Mouse (Mus musculus): ENCODE results near the gene Pepd. TPM values are rescaled to one million over a fixed set of nuclear protein-coding genes. Genes with fewer than 3 reads are reported as not detected.
"Not testable (repeated sequence)": the region's sequence is repeated elsewhere in the genome, so short reads cannot be mapped to it uniquely, and the experiment has no call there.

Pepd gene
- polyA plus RNA-seq, 1 experiment from 2014 or later = 76.1 TPM

DNA sequence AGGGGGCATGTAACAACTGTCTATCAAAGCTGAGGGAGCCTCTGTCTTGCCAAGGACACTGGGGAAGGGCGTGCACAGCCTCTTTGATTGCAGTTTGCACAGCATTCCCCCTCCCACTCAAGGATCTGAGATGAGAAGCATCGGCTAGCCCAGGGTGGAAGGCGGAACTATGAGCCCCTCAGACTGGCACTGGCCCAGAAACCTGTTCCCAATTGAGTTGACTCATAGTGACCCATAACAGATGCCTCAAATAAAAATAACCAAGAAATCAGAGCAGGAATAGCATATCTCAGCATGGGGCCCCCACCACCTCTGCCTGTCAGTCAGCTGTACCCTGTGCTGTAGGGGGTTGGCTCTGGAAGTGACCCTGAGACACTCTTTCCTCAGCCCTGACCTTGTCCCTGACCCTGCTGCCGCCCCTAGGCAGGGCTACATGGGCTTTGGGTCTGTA lies 60.8 kb downstream of the Pepd start:
- WGBS = 63% methylated on average over 4 of the region's 4 CpGs
- Histone ChIP-seq H3K36me3 (peaks cover 18% of the 10 kb centered on the region), H3K9me3 (peaks cover 2% of the 10 kb centered on the region; the same call in 1 of the 2 replicates), H3K27ac (peak overlapping the region; percentile 1; the same call in 1 of the 2 replicates), H3K4me3 (no peak overlapping the region), H3K4me1 (replicated peaks) (peaks cover 18% of the 10 kb centered on the region), H3K27me3 (ENCODE audit: insufficient read depth, poor library complexity, severe bottlenecking) (no peaks in the 10 kb centered on the region)
- peak; percentile 42 for DNase-seq (ENCODE audit: low spot score)

DNA sequence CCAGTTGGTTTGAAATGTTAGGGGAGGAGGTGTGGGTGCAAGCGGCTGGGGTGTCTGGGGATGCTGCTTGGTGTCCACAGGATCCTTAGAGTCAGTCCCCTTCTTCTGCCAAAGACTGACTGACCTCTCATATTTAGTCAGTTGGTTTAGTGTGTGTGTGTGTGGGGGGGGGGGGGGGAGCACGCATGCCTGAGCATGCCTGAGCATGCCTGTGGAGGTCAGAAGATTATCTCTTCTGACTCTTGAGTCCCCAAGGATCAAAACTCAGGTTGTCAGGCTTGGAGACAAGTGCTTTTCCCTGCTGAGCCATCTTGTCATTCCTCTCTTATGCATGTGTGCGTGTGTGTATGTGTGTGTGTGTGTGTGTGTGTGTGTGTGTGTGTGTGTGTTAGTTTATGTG lies 61.7 kb downstream of the Pepd start:
- DNase-seq (ENCODE audit: low spot score) = no peak
- Histone ChIP-seq H3K27me3 (ENCODE audit: insufficient read depth, poor library complexity, severe bottlenecking) (no peaks in the 10 kb centered on the region), H3K36me3 (peaks cover 18% of the 10 kb centered on the region), H3K4me1 (replicated peaks) (peaks cover 14% of the 10 kb centered on the region), H3K4me3 (no peak overlapping the region), H3K9me3 (peaks cover 2% of the 10 kb centered on the region; the same call in 1 of the 2 replicates), H3K27ac (no peak overlapping the region)
- 81% methylated on average over 3 of the region's 3 CpGs for WGBS

DNA sequence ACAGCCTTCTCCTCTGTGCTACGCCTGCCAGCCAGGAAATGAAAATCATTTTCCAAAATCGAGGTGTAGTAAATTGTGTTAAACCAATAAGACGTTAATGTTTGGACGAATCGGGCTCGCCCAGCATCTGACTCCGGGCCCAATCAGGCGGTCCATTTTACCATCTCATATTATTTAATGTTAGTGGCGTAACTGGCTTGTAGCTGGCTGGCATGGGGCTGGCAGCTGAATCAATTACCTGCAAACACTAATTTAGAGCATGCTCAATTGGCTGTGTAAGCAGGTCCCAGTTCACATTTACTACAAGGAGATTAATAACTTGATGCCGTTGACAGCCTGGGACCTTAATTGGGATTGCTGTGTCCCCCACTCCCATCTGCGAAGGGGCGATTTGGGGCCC lies 63.7 kb downstream of the Pepd start:
- no peak overlapping the region for H3K27ac ChIP-seq
- no peak for DNase-seq (ENCODE audit: low spot score)
- H3K4me1 ChIP-seq (replicated peaks) = peaks cover 14% of the 10 kb centered on the region
- peaks cover 2% of the 10 kb centered on the region for H3K36me3 ChIP-seq
- H3K27me3 ChIP-seq (ENCODE audit: insufficient read depth, poor library complexity, severe bottlenecking) = no peaks in the 10 kb centered on the region
- WGBS = 92% methylated on average over 12 of the region's 12 CpGs
- no peaks in the 10 kb centered on the region for H3K9me3 ChIP-seq
- H3K4me3 ChIP-seq = no peak overlapping the region

DNA sequence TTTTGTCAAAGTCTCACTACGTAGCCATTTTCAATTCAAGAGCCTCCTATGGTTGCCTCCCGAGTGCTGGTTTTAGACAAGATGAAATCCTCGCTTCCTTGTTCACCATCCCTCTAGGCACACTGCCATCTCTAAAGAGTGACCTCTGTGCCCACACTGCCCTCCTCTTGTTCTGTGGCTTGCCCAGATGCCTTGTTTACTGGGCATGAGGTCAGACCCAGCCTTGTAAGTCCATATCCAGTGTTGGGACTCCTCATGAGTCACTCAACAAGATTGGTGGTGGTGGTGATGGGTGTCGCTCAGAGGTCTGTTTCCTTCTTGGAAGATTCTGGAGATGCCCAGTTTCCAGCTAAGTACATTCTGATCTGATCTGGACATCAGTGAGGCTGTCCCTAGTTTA lies 65.2 kb downstream of the Pepd start:
- Histone ChIP-seq H3K27me3 (ENCODE audit: insufficient read depth, poor library complexity, severe bottlenecking) (no peaks in the 10 kb centered on the region), H3K27ac (no peak overlapping the region), H3K4me1 (replicated peaks) (peaks cover 9% of the 10 kb centered on the region), H3K36me3 (peaks cover 7% of the 10 kb centered on the region; the same call in 1 of the 2 replicates), H3K4me3 (no peak overlapping the region), H3K9me3 (no peaks in the 10 kb centered on the region)
- DNase-seq (ENCODE audit: low spot score) = no peak
- WGBS = 87% methylated on average over 4 of the region's 4 CpGs

DNA sequence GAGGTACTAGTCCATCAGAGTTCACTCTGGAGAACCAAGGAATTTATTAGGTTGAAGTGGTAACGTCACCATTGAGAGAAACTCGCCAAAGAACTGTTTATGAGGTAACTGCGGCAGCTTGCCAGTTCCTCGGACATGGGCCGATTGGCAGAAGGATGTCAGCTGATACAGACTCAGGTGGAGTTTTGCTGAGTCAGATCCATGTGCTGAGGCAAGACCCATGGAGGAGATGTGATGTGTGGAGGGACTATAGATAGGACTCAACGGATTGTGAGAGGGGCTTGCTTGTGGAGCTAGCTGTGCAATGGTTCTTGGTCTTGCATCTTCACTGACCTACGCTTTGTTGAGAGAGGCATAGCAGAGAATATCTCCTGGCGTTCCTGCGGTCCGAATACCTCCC lies 69.6 kb downstream of the Pepd start:
- peaks cover 9% of the 10 kb centered on the region; the same call in 1 of the 2 replicates for H3K36me3 ChIP-seq
- no peak overlapping the region for H3K27ac ChIP-seq
- H3K27me3 ChIP-seq (ENCODE audit: insufficient read depth, poor library complexity, severe bottlenecking) = no peaks in the 10 kb centered on the region
- no peaks in the 10 kb centered on the region for H3K9me3 ChIP-seq
- peaks cover 26% of the 10 kb centered on the region for H3K4me1 ChIP-seq (replicated peaks)
- 94% methylated on average over 10 of the region's 10 CpGs for WGBS
- DNase-seq (ENCODE audit: low spot score) = no peak
- no peak overlapping the region for H3K4me3 ChIP-seq

DNA sequence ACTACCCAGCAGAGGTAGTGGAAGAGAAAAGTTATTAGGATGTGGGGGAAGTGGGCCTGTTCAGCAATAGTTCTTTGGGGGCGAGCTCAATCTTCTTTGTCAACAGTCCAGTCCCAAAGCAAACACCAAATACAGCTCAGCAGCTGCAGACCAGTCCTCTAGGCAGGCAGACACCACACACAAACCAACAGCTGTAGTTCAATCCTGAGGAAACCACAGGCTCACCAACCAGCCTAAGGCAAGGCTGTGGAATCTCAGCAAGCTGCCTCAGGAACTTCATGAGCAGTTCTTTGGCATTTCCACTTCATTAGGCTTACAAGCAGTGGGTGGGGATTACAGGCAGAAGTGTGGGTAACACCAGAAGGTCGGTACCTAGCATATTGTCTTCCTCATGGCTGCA lies 70.2 kb downstream of the Pepd start:
- DNase-seq (ENCODE audit: low spot score); H3K27ac ChIP-seq; H3K36me3 ChIP-seq; H3K27me3 ChIP-seq (ENCODE audit: insufficient read depth, poor library complexity, severe bottlenecking); H3K4me3 ChIP-seq; H3K9me3 ChIP-seq: not testable (repeated sequence)
- peaks cover 32% of the 10 kb centered on the region for H3K4me1 ChIP-seq (replicated peaks)
- 74% methylated on average over 2 of the region's 2 CpGs for WGBS

DNA sequence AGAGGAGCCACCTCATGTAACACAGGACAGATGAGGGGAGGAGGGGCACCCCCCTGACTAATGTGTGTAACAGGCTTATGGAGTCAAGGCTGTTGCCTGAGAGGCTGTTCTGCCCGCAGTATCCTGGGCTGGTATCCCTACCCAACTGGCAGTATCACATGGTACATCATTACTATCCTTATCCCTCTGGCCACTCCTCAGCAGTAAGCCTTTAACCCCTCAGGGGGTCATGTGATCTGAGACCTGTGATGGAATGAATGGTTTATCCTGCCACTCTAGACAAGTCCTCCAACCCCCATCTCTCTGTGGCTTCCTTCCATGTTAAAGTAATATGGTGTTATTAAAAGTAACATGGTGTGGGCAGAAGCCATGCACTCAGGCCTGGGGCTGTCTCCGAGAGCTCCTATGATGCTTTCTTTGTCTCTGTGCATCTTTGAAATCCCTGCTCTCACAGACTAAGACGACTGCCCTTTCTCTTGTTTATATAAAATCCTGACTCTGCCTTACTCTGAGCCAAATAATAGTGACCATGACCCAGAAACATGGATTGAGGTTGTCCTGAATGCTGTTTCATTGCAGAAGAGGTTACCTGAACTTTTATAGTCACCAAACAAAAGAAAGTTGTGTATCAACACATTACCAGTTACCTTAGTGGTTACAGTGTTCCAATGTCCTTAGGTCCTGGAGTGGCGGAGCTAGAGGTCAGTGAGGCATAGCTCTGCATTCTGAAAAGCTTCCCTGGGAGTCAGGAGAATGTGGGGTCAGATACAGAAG lies 71.7 kb downstream of the Pepd start:
- WGBS = 75% methylated on average over 4 of the region's 4 CpGs
- no peak overlapping the region for H3K4me3 ChIP-seq
- peaks cover 9% of the 10 kb centered on the region; the same call in 1 of the 2 replicates for H3K36me3 ChIP-seq
- peaks cover 33% of the 10 kb centered on the region for H3K4me1 ChIP-seq (replicated peaks)
- no peak overlapping the region for H3K27ac ChIP-seq
- no peak for DNase-seq (ENCODE audit: low spot score)
- H3K27me3 ChIP-seq (ENCODE audit: insufficient read depth, poor library complexity, severe bottlenecking) = no peaks in the 10 kb centered on the region
- H3K9me3 ChIP-seq = no peaks in the 10 kb centered on the region

GRCm38 (mm10) chr7:34984526-34985133 lies 72.5 kb downstream of the Pepd start:
- Histone ChIP-seq H3K36me3 (peaks cover 10% of the 10 kb centered on the region), H3K27ac (peak overlapping the region; percentile 31), H3K27me3 (ENCODE audit: insufficient read depth, poor library complexity, severe bottlenecking) (no peaks in the 10 kb centered on the region), H3K4me1 (replicated peaks) (peaks cover 33% of the 10 kb centered on the region), H3K4me3 (no peak overlapping the region), H3K9me3 (no peaks in the 10 kb centered on the region)
- no peak for DNase-seq (ENCODE audit: low spot score)
- WGBS = 68% methylated on average over 11 of the region's 11 CpGs

GRCm38 (mm10) chr7:34985216-34985615 lies 73.0 kb downstream of the Pepd start:
- WGBS = 87% methylated on average over 9 of the region's 9 CpGs

DNA sequence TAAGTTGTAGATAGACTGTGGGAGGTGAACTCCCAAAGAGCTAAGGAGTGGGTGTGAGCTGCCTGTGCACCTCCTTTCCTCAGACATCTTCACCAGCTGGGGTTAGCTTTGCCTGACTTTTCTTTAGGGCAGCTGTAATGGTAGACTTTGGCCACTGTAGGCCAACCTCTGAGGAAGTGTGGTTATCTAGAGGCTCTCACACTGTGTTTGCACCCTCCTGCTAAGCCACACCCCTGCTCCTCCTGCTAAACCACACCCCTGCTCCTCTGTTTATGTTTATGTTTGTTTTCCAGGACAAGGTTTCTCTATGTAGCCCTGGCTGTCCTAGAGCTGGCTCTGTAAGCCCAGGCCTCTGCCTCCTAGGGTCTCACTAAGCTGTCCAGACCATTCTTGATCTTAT lies 73.5 kb downstream of the Pepd start:
- Histone ChIP-seq H3K4me1 (replicated peaks) (peaks cover 33% of the 10 kb centered on the region), H3K9me3 (no peaks in the 10 kb centered on the region), H3K27ac (peak overlapping the region; percentile 17; the same call in 1 of the 2 replicates), H3K27me3 (ENCODE audit: insufficient read depth, poor library complexity, severe bottlenecking) (no peaks in the 10 kb centered on the region), H3K4me3 (no peak overlapping the region), H3K36me3 (peaks cover 15% of the 10 kb centered on the region)
- no peak for DNase-seq (ENCODE audit: low spot score)

More at GRCm38 (mm10) chr7:34985216-34985615, 73.0 kb downstream of the Pepd start:
- Histone ChIP-seq H3K4me3 (no peak overlapping the region), H3K27ac (peak overlapping the region; percentile 17; the same call in 1 of the 2 replicates), H3K4me1 (replicated peaks) (peaks cover 33% of the 10 kb centered on the region), H3K36me3 (peaks cover 15% of the 10 kb centered on the region), H3K9me3 (no peaks in the 10 kb centered on the region), H3K27me3 (ENCODE audit: insufficient read depth, poor library complexity, severe bottlenecking) (no peaks in the 10 kb centered on the region)
- no peak for DNase-seq (ENCODE audit: low spot score)

DNA sequence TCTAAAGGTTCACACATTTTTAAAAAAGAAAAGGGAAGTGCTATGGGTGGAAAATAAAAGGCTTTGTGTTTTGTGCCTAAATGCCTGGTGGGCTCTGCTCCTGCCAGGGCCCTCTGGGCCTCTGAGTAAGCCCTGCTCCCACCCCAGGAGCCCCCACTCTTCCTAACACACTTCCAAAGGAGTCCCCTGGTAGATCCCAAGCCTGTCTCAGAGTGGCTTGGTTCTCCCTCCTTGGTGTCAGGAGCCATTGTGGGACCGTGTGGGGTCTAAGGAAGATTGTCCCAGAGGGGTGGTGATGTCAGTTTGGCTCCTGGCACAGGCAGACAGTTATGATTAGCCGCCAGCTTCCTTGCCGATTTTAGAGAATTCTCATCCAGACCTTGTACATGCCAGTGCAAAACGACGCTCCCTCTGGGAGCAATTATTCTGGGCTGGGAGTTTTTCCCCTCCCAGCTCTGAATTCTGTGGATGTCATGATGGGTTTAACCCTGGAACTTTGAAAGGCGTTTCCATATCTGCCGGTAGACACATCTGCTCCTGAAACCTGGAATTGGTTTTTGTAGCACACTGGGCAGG lies 74.5 kb downstream of the Pepd start:
- H3K4me3 ChIP-seq = no peak overlapping the region
- H3K27ac ChIP-seq = peak overlapping the region; percentile 50; the same call in 1 of the 2 replicates
- H3K27me3 ChIP-seq (ENCODE audit: insufficient read depth, poor library complexity, severe bottlenecking) = no peaks in the 10 kb centered on the region
- peaks cover 15% of the 10 kb centered on the region for H3K36me3 ChIP-seq
- peaks cover 35% of the 10 kb centered on the region for H3K4me1 ChIP-seq (replicated peaks)
- WGBS = 65% methylated on average over 7 of the region's 7 CpGs
- no peaks in the 10 kb centered on the region for H3K9me3 ChIP-seq
- DNase-seq (ENCODE audit: low spot score) = no peak

- H3K4me3 ChIP-seq = no peak overlapping the region
- H3K9me3 ChIP-seq = no peaks in the 10 kb centered on the region
- WGBS = 59% methylated on average over 6 of the region's 6 CpGs
- no peaks in the 10 kb centered on the region for H3K27me3 ChIP-seq (ENCODE audit: insufficient read depth, poor library complexity, severe bottlenecking)
- H3K27ac ChIP-seq = 0 out of 2 replicates have a peak overlapping the region, but pooled peaks have one; percentile 50
- H3K4me1 ChIP-seq (replicated peaks) = peaks cover 36% of the 10 kb centered on the region
- peaks cover 9% of the 10 kb centered on the region for H3K36me3 ChIP-seq
- no peak for DNase-seq (ENCODE audit: low spot score)
These were observed 75.1 kb downstream of the Pepd start for GRCm38 (mm10) chr7:34987258-34987657.

DNA sequence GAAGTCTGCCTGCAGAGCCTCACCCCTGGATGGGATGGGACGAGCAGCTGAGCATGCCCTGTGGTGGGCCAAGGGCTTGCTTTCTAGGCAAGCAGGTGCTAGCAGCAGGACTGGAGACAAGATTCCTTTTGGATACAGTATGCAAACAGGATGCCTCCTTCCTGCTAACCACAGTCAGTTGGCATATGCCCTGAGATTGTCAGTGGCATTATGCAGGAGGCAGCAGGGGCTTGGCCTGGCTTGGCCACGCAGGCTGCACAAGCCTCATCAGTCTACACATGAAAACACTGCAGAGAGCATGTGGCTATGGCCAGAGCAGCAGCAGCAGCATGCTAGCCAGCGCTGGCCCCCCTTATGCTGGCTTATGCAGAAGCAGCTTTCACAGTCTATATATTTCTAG lies 76.3 kb downstream of the Pepd start:
- Histone ChIP-seq H3K4me3 (no peak overlapping the region), H3K27ac (no peak overlapping the region)
- 86% methylated on average over 3 of the region's 3 CpGs for WGBS

More for the DNA sequence above, 76.3 kb downstream of the Pepd start:
- H3K9me3 ChIP-seq = no peaks in the 10 kb centered on the region
- H3K27me3 ChIP-seq (ENCODE audit: insufficient read depth, poor library complexity, severe bottlenecking) = no peaks in the 10 kb centered on the region
- peaks cover 35% of the 10 kb centered on the region for H3K4me1 ChIP-seq (replicated peaks)
- peaks cover 6% of the 10 kb centered on the region for H3K36me3 ChIP-seq
- DNase-seq (ENCODE audit: low spot score) = no peak
